In the genomic region with DNA sequence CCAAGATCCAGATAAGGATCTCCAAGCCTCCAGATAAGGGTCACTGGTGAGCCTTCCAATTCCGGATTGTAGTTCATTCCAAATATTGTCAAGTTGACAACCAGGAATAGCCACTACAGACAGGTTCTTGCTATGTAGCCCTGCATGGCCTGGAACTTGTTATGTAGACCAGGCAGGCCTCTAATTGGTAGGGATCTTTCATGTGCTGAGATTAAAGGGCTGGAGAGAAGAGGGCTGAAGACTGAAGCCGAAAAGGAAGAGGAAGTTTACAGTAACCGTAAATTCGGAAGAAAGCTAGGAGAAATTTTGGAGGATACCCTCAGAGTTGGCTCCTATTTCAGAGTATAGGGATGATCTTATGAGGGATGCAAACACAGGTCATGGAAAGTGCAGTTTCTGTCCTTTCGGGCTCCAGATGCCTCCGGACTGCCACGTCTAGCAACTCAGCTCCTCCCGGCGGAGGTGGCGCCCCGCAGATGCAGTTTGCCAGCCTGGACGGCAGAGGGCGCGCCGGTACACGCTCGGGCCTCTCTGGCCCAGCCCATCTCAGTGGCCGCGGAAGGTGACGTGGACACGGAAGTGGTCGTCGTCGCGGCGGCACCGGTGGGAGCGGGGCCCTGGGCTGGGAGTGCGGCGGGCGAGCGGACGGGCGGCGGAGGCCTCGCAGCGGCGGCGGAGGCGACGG, we compare ENCODE assay signal across 8 mouse cellular contexts. TPM values are rescaled to one million over a fixed set of nuclear protein-coding genes. Genes with fewer than 3 reads are reported as not detected.
A peak's percentile ranks its signal among the peaks of the same experiment; 100 is the strongest.
DNase-seq lines count a peak whose midpoint lies in the region; ATAC-seq and TF ChIP-seq lines count a peak whose summit lies in the region.

A gene (plus strand): TSS at position 569 of the 685 bp plus-strand sequence.

- peak within 1 kb of the TSS; percentile 65 to 93 (median 89) for H3K4me3 ChIP-seq in CH12.LX (replicated peaks in 1 of 3; ENCODE audit: low read depth in 2 of 3, low read length in 2 of 3, poor library complexity in 1 of 3)
- peak within 1 kb of the TSS; percentile 94 for H3K4me3 ChIP-seq in forebrain, embryonic 12.5 days (replicated peaks)
- peak within 1 kb of the TSS; percentile 86 for H3K4me3 ChIP-seq in heart, postnatal 0 days (ENCODE audit: low read depth, low read length)
- H3K4me3 ChIP-seq in liver, embryonic 16.5 days (ENCODE audit: low read depth, low read length), result peak within 1 kb of the TSS; percentile 97
- H3K4me3 ChIP-seq in neural tube, embryonic 13.5 days, result peak within 1 kb of the TSS; percentile 88
- H3K4me3 ChIP-seq in testis, adult 2 months (ENCODE audit: control insufficient read depth, low read depth, low read length), result peak within 1 kb of the TSS; percentile 96

- no peaks in the 10 kb centered on the region for H3K9me3 ChIP-seq in CH12.LX (replicated peaks; ENCODE audit: low read length)
- H3K9me3 ChIP-seq in forebrain, embryonic 12.5 days, result no peaks in the 10 kb centered on the region
- no peaks in the 10 kb centered on the region for H3K9me3 ChIP-seq in heart, postnatal 0 days (replicated peaks; ENCODE audit: control insufficient read depth, low read length)
- no peaks in the 10 kb centered on the region for H3K9me3 ChIP-seq in liver, embryonic 16.5 days (replicated peaks; ENCODE audit: control insufficient read depth, low read length)
- H3K9me3 ChIP-seq in neural tube, embryonic 13.5 days, result no peaks in the 10 kb centered on the region

- in situ Hi-C loops in CH12.LX (cut with MboI; ENCODE audit: low pct_ligation_motif_present, low pct_unique_long_range_greater_than_20kb, low sequenced_read_pairs), result no loop called here

- dilution Hi-C loops in CH12.LX (cut with MboI; ENCODE audit: extremely low pct_ligation_motif_present, extremely low pct_unique_long_range_greater_than_20kb, low sequenced_read_pairs), result no loop called here

- H3K4me2 ChIP-seq in CH12.LX (ENCODE audit: insufficient read depth, low read depth, poor library complexity, severe bottlenecking), result peak within 1 kb of the TSS; percentile 90
- peak within 1 kb of the TSS; percentile 86 for H3K4me2 ChIP-seq in forebrain, embryonic 12.5 days
- H3K4me2 ChIP-seq in heart, postnatal 0 days (ENCODE audit: low read depth, low read length), result peak within 1 kb of the TSS; percentile 95
- peak within 1 kb of the TSS; percentile 94 for H3K4me2 ChIP-seq in liver, embryonic 16.5 days (ENCODE audit: low read depth, low read length)
- peak within 1 kb of the TSS; percentile 98 for H3K4me2 ChIP-seq in neural tube, embryonic 13.5 days

- whole genome bisulfite sequencing in forebrain, embryonic 12.5 days, result 6% methylated on average over 41 of the region's 41 CpGs
- 3% methylated on average over 37 of the region's 41 CpGs for WGBS in heart, postnatal 0 days
- WGBS in liver, embryonic 16.5 days (ENCODE audit: insufficient replicate concordance), result 2% methylated on average over 40 of the region's 41 CpGs
- WGBS in neural tube, embryonic 13.5 days, result 7% methylated on average over 41 of the region's 41 CpGs

- no peaks in the 10 kb centered on the region for H3K27me3 ChIP-seq in CH12.LX (replicated peaks)
- no peaks in the 10 kb centered on the region for H3K27me3 ChIP-seq in forebrain, embryonic 12.5 days
- no peaks in the 10 kb centered on the region for H3K27me3 ChIP-seq in heart, postnatal 0 days (ENCODE audit: control insufficient read depth, insufficient read depth, low read length)
- H3K27me3 ChIP-seq in liver, embryonic 16.5 days (ENCODE audit: control insufficient read depth, insufficient read depth, low read depth, low read length), result no peaks in the 10 kb centered on the region
- H3K27me3 ChIP-seq in neural tube, embryonic 13.5 days, result no peaks in the 10 kb centered on the region
- no peaks in the 10 kb centered on the region for H3K27me3 ChIP-seq in testis, adult 2 months (ENCODE audit: control insufficient read depth, insufficient read depth, low read length)

- peak within 1 kb of the TSS; percentile 53 for H3K27ac ChIP-seq in CH12.LX (ENCODE audit: insufficient read depth, low read depth)
- peak within 1 kb of the TSS; percentile 66; the same call in 1 of the 2 replicates for H3K27ac ChIP-seq in forebrain, embryonic 12.5 days
- H3K27ac ChIP-seq in heart, postnatal 0 days (ENCODE audit: low read depth), result peak within 1 kb of the TSS; percentile 66
- H3K27ac ChIP-seq in liver, embryonic 16.5 days (ENCODE audit: low read length), result peak within 1 kb of the TSS; percentile 74
- H3K27ac ChIP-seq in neural tube, embryonic 13.5 days (replicated peaks), result peak within 1 kb of the TSS; percentile 55
- H3K27ac ChIP-seq in testis, adult 2 months (ENCODE audit: control insufficient read depth, insufficient read depth, low read depth, low read length), result peak within 1 kb of the TSS; percentile 77

- H3K79me2 ChIP-seq in CH12.LX (replicated peaks; ENCODE audit: control insufficient read depth, extremely low read depth, insufficient read depth, poor library complexity, severe bottlenecking), result peaks cover 42% of the 10 kb centered on the region

- peak; percentile 84 to 99 for TF ChIP-seq CTCF in CH12.LX (conservative IDR thresholded peaks at IDR 0.05 in 1 of 2, IDR thresholded peaks at IDR 0.05 in 1 of 2; ENCODE audit: low read depth in 2 of 2, low read length in 2 of 2)
- TF ChIP-seq CTCF in heart, postnatal 0 days (IDR thresholded peaks at IDR 0.05; ENCODE audit: low read depth), result peak; percentile 97
- peak; percentile 100 for TF ChIP-seq CTCF in testis, adult 2 months (IDR thresholded peaks at IDR 0.05; ENCODE audit: control insufficient read depth, insufficient read depth, insufficient replicate concordance, low read depth, low read length)

- H3K36me3 ChIP-seq in CH12.LX (replicated peaks in 1 of 2; ENCODE audit: control insufficient read depth in 1 of 2, insufficient read depth in 1 of 2, low read length in 1 of 2), result peaks cover 22 to 34% of the 10 kb centered on the region in 2 experiments
- H3K36me3 ChIP-seq in forebrain, embryonic 12.5 days (replicated peaks), result peaks cover 30% of the 10 kb centered on the region
- peaks cover 25% of the 10 kb centered on the region for H3K36me3 ChIP-seq in heart, postnatal 0 days (replicated peaks; ENCODE audit: control insufficient read depth, insufficient read depth, low read length)
- peaks cover 7% of the 10 kb centered on the region for H3K36me3 ChIP-seq in liver, embryonic 16.5 days (ENCODE audit: control insufficient read depth, insufficient read depth)
- peaks cover 27% of the 10 kb centered on the region for H3K36me3 ChIP-seq in neural tube, embryonic 13.5 days
- H3K36me3 ChIP-seq in testis, adult 2 months (ENCODE audit: control insufficient read depth, insufficient read depth, low read length), result peaks cover 1% of the 10 kb centered on the region

- TF ChIP-seq RAD21 in CH12.LX (IDR thresholded peaks at IDR 0.05; ENCODE audit: low read depth, low read length), result peak; percentile 25

- H3K4me1 ChIP-seq in CH12.LX (ENCODE audit: control insufficient read depth in 1 of 2, insufficient read depth in 2 of 2), result peaks cover 2 to 29% of the 10 kb centered on the region in 2 experiments; a peak in 2 of 4 replicates
- H3K4me1 ChIP-seq in forebrain, embryonic 12.5 days, result peaks cover 15% of the 10 kb centered on the region
- peaks cover 6% of the 10 kb centered on the region for H3K4me1 ChIP-seq in heart, postnatal 0 days (ENCODE audit: control insufficient read depth, insufficient read depth)
- peaks cover 7% of the 10 kb centered on the region for H3K4me1 ChIP-seq in liver, embryonic 16.5 days (ENCODE audit: control insufficient read depth, low read depth, low read length)
- peaks cover 15% of the 10 kb centered on the region for H3K4me1 ChIP-seq in neural tube, embryonic 13.5 days (replicated peaks)
- H3K4me1 ChIP-seq in testis, adult 2 months (ENCODE audit: control insufficient read depth, insufficient read depth, low read length), result peaks cover 10% of the 10 kb centered on the region

- peak within 1 kb of the TSS; percentile 93 for H3K9ac ChIP-seq in CH12.LX (ENCODE audit: insufficient read depth, low read depth)
- peak within 1 kb of the TSS; percentile 89 for H3K9ac ChIP-seq in forebrain, embryonic 12.5 days
- peak within 1 kb of the TSS; percentile 80 for H3K9ac ChIP-seq in heart, postnatal 0 days (replicated peaks; ENCODE audit: low read depth, low read length)
- peak within 1 kb of the TSS; percentile 86 for H3K9ac ChIP-seq in liver, embryonic 16.5 days (ENCODE audit: low read depth, low read length)
- peak within 1 kb of the TSS; percentile 93 for H3K9ac ChIP-seq in neural tube, embryonic 13.5 days

- TF ChIP-seq POLR2A in CH12.LX (IDR thresholded peaks at IDR 0.05; ENCODE audit: low read depth, low read length), result peak; percentile 91
- peak; percentile 85 for TF ChIP-seq POLR2A in testis, adult 2 months (IDR thresholded peaks at IDR 0.05; ENCODE audit: control insufficient read depth, low read depth, low read length)

- peak; percentile 99 for ATAC-seq in forebrain, embryonic 12.5 days (ENCODE audit: low FRiP score)
- peak; percentile 98 for ATAC-seq in heart, postnatal 0 days (ENCODE audit: insufficient read depth, low read depth)
- ATAC-seq in liver, embryonic 16.5 days (ENCODE audit: low read depth), result peak; percentile 96
- ATAC-seq in neural tube, embryonic 13.5 days (ENCODE audit: low read depth), result peak; percentile 98

- no peak for TF ChIP-seq EP300 in CH12.LX (IDR thresholded peaks at IDR 0.05; ENCODE audit: low read length)
- TF ChIP-seq EP300 in heart, postnatal 0 days (IDR thresholded peaks at IDR 0.05; ENCODE audit: low read depth), result no peak

- peak; percentile 93 for DNase-seq in CH12.LX (ENCODE audit: extremely low read depth)
- peak; percentile 80 for DNase-seq in c-Kit-positive CD71-positive TER-119-negative erythroid progenitor cells, embryonic 14.5 days (ENCODE audit: low read depth)
- DNase-seq in heart, postnatal 0 days (ENCODE audit: low spot score), result peak; percentile 89
- peak; percentile 97 for DNase-seq in kidney, postnatal 4 days

TF ChIP-seq in CH12.LX, 34 proteins besides CTCF, POLR2A, EP300 and RAD21 (continues in another document):
- TF ChIP-seq ZMIZ1 (IDR thresholded peaks at IDR 0.05; ENCODE audit: low read depth, low read length) (peak; percentile 95), CHD2 (IDR thresholded peaks at IDR 0.05; ENCODE audit: low read length) (peak; percentile 57; the same call in 1 of the 2 replicates), MYC (IDR thresholded peaks at IDR 0.05; ENCODE audit: low read depth, low read length) (no peak; the same call in 1 of the 2 replicates), USF2 (conservative IDR thresholded peaks at IDR 0.05; ENCODE audit: low read depth, low read length) (no peak), NELFE (IDR thresholded peaks at IDR 0.05; ENCODE audit: low read depth, low read length) (peak; percentile 93)

RNA-seq across cellular contexts. Expression of the gene that starts here (rescaled TPM):
- total RNA-seq in CH12.LX (2012; rRNA removed), result 324 and 412 TPM in 2 replicates
- 325 and 338 TPM in 2 replicates for total RNA-seq in CH12.LX (2014; rRNA removed)
- polyA plus RNA-seq in CH12.LX (2012; ENCODE audit: insufficient read length, low read depth), result 452 and 493 TPM in 2 replicates
- polyA plus RNA-seq in forebrain, embryonic 12.5 days (2016; fragmentation: Nextera tagmentation; extraction: Ambion mirVana), result 218 and 229 TPM in 2 replicates
- 71.9 and 73.3 TPM in 2 replicates for total RNA-seq in heart, postnatal 0 days (2014; rRNA removed; ENCODE audit: low replicate concordance)
- polyA plus RNA-seq in heart, postnatal 0 days (2015; fragmentation: Nextera tagmentation; extraction: Ambion mirVana), result 62.2 and 67.0 TPM in 2 replicates
- polyA plus RNA-seq in liver, embryonic 16.5 days (2015; fragmentation: Nextera tagmentation; extraction: Ambion mirVana), result 78.4 and 82.0 TPM in 2 replicates
- polyA plus RNA-seq in neural tube, embryonic 13.5 days (2015; fragmentation: Nextera tagmentation; extraction: Ambion mirVana), result 169 and 170 TPM in 2 replicates
- polyA plus RNA-seq in testis, adult 2 months (2012; rRNA removed), result 75.9 and 78.0 TPM in 2 replicates

Comparison
In these comparisons a context has a peak if more than half of its experiments do, and no peak if none do; other contexts are left out.
1. Peak in every context shown above with its lines: DNase-seq, ATAC-seq, H3K4me3 ChIP-seq and H3K27ac ChIP-seq.